Mouse (Mus musculus) brain, embryonic 14.5 days (tissue): ENCODE data around the gene Vegfa.

Experiments used
- CTCF ChIP-seq: fragments of 200-500 bp; IDR thresholded peaks from 2 replicates; pipeline ENCODE4 v1.5.1; 2012; ENCODE audit warnings: inconsistent platforms, mild to moderate bottlenecking, moderate library complexity, borderline replicate concordance; ENCODE audit not compliant: insufficient read depth, insufficient read length; ENCODE audit errors: extremely low read depth
- POLR2A ChIP-seq: fragments of 200-500 bp; IDR thresholded peaks from 2 replicates; pipeline ENCODE4 v1.6.1; 2012; ENCODE audit warnings: mild to moderate bottlenecking, inconsistent platforms, borderline replicate concordance; ENCODE audit not compliant: poor library complexity, insufficient read depth, insufficient read length, severe bottlenecking; ENCODE audit errors: extremely low read depth

- TF ChIP-seq CTCF: no peak
- TF ChIP-seq POLR2A: no peak
Measured at GRCm38 (mm10) chr17:46053291-46053842, 21.2 kb upstream of the Vegfa start.
